Comparison of ENCODE assay signal across 8 mouse cellular contexts in genomic region chr3:41741601-41742277, GRCm38 (mm10). TPM values are rescaled to one million over a fixed set of nuclear protein-coding genes. Genes with fewer than 3 reads are reported as not detected.
A peak's percentile ranks its signal among the peaks of the same experiment; 100 is the strongest.
DNase-seq lines count a peak whose midpoint lies in the region; TF ChIP-seq lines count a peak whose summit lies in the region.

No protein-coding gene starts in this region.

- DNase-seq in kidney, adult 18-20 months: peak; percentile 14
- DNase-seq in kidney, adult 11 months: no peak
- DNase-seq in ES-E14 (ENCODE audit: low read depth, low spot score): peak; percentile 21
- peak; percentile 41 for DNase-seq in embryo, embryonic 11 days
- peak; percentile 7 for DNase-seq in heart, postnatal 4 days
- peak; percentile 9 to 16 for DNase-seq in layer of hippocampus, postnatal 10 days (ENCODE audit: low spot score in 2 of 2)
- peak; percentile 40 for DNase-seq in midbrain, embryonic 10.5 days (ENCODE audit: low spot score)
- DNase-seq in testis, postnatal 14 days (ENCODE audit: low spot score): no peak

- no peaks in the 10 kb centered on the region for H3K9me3 ChIP-seq in ES-E14 (ENCODE audit: control insufficient read depth, insufficient read depth, low read depth, low read length)
- no peaks in the 10 kb centered on the region for H3K9me3 ChIP-seq in midbrain, embryonic 10.5 days (replicated peaks)

- no peaks in the 10 kb centered on the region for H3K27me3 ChIP-seq in midbrain, embryonic 10.5 days (ENCODE audit: low read depth, poor library complexity, severe bottlenecking)

- H3K4me3 ChIP-seq in ES-E14 (ENCODE audit: insufficient read depth in 1 of 2, low read depth in 1 of 2, low read length in 2 of 2, poor library complexity in 1 of 2, severe bottlenecking in 1 of 2): peak overlapping the region; percentile 90 to 97
- peak overlapping the region; percentile 75 for H3K4me3 ChIP-seq in midbrain, embryonic 10.5 days

- peak overlapping the region; percentile 91 for H3K9ac ChIP-seq in ES-E14 (ENCODE audit: insufficient read depth, low read depth, low read length, poor library complexity, severe bottlenecking)

- no peak overlapping the region for H3K27ac ChIP-seq in ES-E14 (ENCODE audit: insufficient read depth, low read depth, low read length, poor library complexity, severe bottlenecking)
- peak overlapping the region; percentile 97 for H3K27ac ChIP-seq in midbrain, embryonic 10.5 days (replicated peaks)

- 1% methylated on average over 39 of the region's 39 CpGs for WGBS in midbrain, embryonic 10.5 days

- in situ Hi-C loops in ES-E14 (cut with MboI; ENCODE audit: low sequenced_read_pairs in 2 of 2, unreplicated experiment in 2 of 2): no loop called here

- peaks cover 0 to 4% of the 10 kb centered on the region in 2 experiments; a peak in 2 of 4 replicates for H3K4me1 ChIP-seq in ES-E14 (ENCODE audit: control insufficient read depth in 2 of 2, insufficient read depth in 2 of 2, low read length in 2 of 2, poor library complexity in 1 of 2)
- H3K4me1 ChIP-seq in midbrain, embryonic 10.5 days: peaks cover 23% of the 10 kb centered on the region

- H3K36me3 ChIP-seq in ES-E14 (ENCODE audit: control insufficient read depth, insufficient read depth, low read length, poor library complexity, severe bottlenecking): no peaks in the 10 kb centered on the region
- H3K36me3 ChIP-seq in midbrain, embryonic 10.5 days: peaks cover 4% of the 10 kb centered on the region

TF ChIP-seq in ES-E14, 5 proteins besides CTCF, POLR2A, EP300 and RAD21:
- TF ChIP-seq ZNF384 (IDR thresholded peaks at IDR 0.05; ENCODE audit: low read depth, low read length) (no peak), ZC3H11A (IDR thresholded peaks at IDR 0.05; ENCODE audit: borderline replicate concordance, low read depth, low read length) (no peak), HCFC1 (IDR thresholded peaks at IDR 0.05; ENCODE audit: borderline replicate concordance, insufficient read depth, low read length) (no peak), CHD2 (IDR thresholded peaks at IDR 0.05; ENCODE audit: low read depth, low read length) (no peak), MAFK (IDR thresholded peaks at IDR 0.05; ENCODE audit: insufficient read depth, low read depth, low read length) (no peak)

RNA-seq across cellular contexts. Expression of gene Sclt1, which starts 0.6 kb away (rescaled TPM):
- total RNA-seq in ES-E14 (2012; rRNA removed): 13.1 and 15.3 TPM in 2 replicates
- 10 to 100 TPM; 11.1 to 11.7 TPM for total RNA-seq in heart, postnatal 4 days (2021)
- 10 to 100 TPM; 16.3 to 18.7 TPM for total RNA-seq in layer of hippocampus, postnatal 10 days (2021)
- polyA plus RNA-seq in midbrain, embryonic 10.5 days (2016; fragmentation: Nextera tagmentation; extraction: Ambion mirVana): 20.5 and 22.4 TPM in 2 replicates

RNA-seq across cellular contexts. Expression of gene D3Ertd751e, which starts 0.7 kb away (rescaled TPM):
- 5.9 and 8.2 TPM in 2 replicates for total RNA-seq in ES-E14 (2012; rRNA removed)
- total RNA-seq in heart, postnatal 4 days (2021): 10 to 100 TPM in 1 of 2 experiments, 1 to 10 TPM in 1; 9.6 to 10.4 TPM
- 1 to 10 TPM; 6.5 to 9.5 TPM for total RNA-seq in layer of hippocampus, postnatal 10 days (2021)
- 20.0 and 20.6 TPM in 2 replicates for polyA plus RNA-seq in midbrain, embryonic 10.5 days (2016; fragmentation: Nextera tagmentation; extraction: Ambion mirVana)

Comparison
In these comparisons a context has a peak if more than half of its experiments do, and no peak if none do; other contexts are left out.
1. DNase-seq: peak in kidney, adult 18-20 months (single experiment), ES-E14 (single experiment), embryo, embryonic 11 days (single experiment), heart, postnatal 4 days (single experiment), layer of hippocampus, postnatal 10 days (2 of 2) and midbrain, embryonic 10.5 days (single experiment); none in kidney, adult 11 months (single experiment) and testis, postnatal 14 days (single experiment).